Mouse (Mus musculus) heart, postnatal 25 days (tissue): Measurements from ENCODE around the gene Sox18. TPM values are rescaled to one million over a fixed set of nuclear protein-coding genes. Genes with fewer than 3 reads are reported as not detected.

Source experiments
- DNase-seq: peaks from one replicate; pipeline ENCODE4 v3.0.0; 2022; ENCODE audit warnings: low spot score
- intact Hi-C: fragments of 180-260 bp; cut with DNase I; formaldehyde crosslinking; loops from one replicate; pipeline ENCODE4 v1.15.1; 2025
- total RNA-seq, 2 experiments: library from RNA; stranded (reverse); gene quantifications; 2 replicates each; pipeline ENCODE4 v1.2.3; 2021

Sox18 gene
- total RNA-seq, 2 experiments from 2014 or later, result 40.2 to 56.9 TPM

GRCm38 (mm10) chr2:181657441-181657840, 14.0 kb downstream of the Sox18 start:
- no peak for DNase-seq
- intact Hi-C loops, result no loop called here

- intact Hi-C loops, result no loop called here
- no peak for DNase-seq
Measured at GRCm38 (mm10) chr2:181656734-181657133, 14.7 kb downstream of the Sox18 start, which contains the start of gene Gm29797. Gene Gm29797, plus strand, starts transcription at chr2:181657034.

- no peak for DNase-seq
- intact Hi-C loops, result no loop called here
Measured at GRCm38 (mm10) chr2:181653523-181653922, 17.9 kb downstream of the Sox18 start.

GRCm38 (mm10) chr2:181653065-181653464, 18.4 kb downstream of the Sox18 start:
- intact Hi-C loops, result no loop called here
- no peak for DNase-seq

- intact Hi-C loops, result no loop called here
- no peak for DNase-seq
Measured at GRCm38 (mm10) chr2:181648926-181649325, 22.5 kb downstream of the Sox18 start.

- intact Hi-C loops, result no loop called here
- DNase-seq, result no peak
Measured at GRCm38 (mm10) chr2:181646626-181647472, 24.6 kb downstream of the Sox18 start.

- intact Hi-C loops, result no loop called here
- DNase-seq, result no peak
Measured at GRCm38 (mm10) chr2:181645666-181646065, 25.8 kb downstream of the Sox18 start.

- no peak for DNase-seq
- intact Hi-C loops, result no loop called here
Measured at GRCm38 (mm10) chr2:181644361-181644760, 27.1 kb downstream of the Sox18 start.

GRCm38 (mm10) chr2:181635865-181636264, 35.6 kb downstream of the Sox18 start:
- no peak for DNase-seq
- intact Hi-C loops, result no loop called here

- intact Hi-C loops, result no loop called here
- no peak for DNase-seq
Measured at GRCm38 (mm10) chr2:181632624-181633023, 38.8 kb downstream of the Sox18 start.

- intact Hi-C loops, result loop anchor here (10.0 kb wide), 1 partner anchor 236 kb away; the partner anchor contains the start of gene Polr3k
- DNase-seq, result no peak
Measured at GRCm38 (mm10) chr2:181628471-181628870, 43.0 kb downstream of the Sox18 start.

- DNase-seq, result no peak
- intact Hi-C loops, result loop anchor here (2.0 to 10.0 kb wide), 2 partner anchors 55 to 241 kb away; partner anchors contain the start of gene Polr3k
Measured at GRCm38 (mm10) chr2:181623401-181623800, 48.0 kb downstream of the Sox18 start.

Other genes with a start within 250 kb of the Sox18 start
- gene Zbtb46, start 212.2 kb downstream of the Sox18 start, total RNA-seq, result 10 to 100 TPM; 10.1 to 14.2 TPM
- not detected for gene Abhd16b, start 178.4 kb downstream of the Sox18 start, total RNA-seq
- 10 to 100 TPM; 59.7 to 66.0 TPM for gene Tpd52l2, start 174.5 kb downstream of the Sox18 start, total RNA-seq
- 10 to 100 TPM; 65.4 to 67.8 TPM for gene Dnajc5, start 151.2 kb downstream of the Sox18 start, total RNA-seq
- gene Uckl1, start 86.7 kb downstream of the Sox18 start, total RNA-seq, result 10 to 100 TPM; 39.0 to 46.7 TPM
- gene Prpf6, start 79.8 kb downstream of the Sox18 start, total RNA-seq, result 10 to 100 TPM; 29.2 to 32.7 TPM
- 10 to 100 TPM; 18.3 to 18.7 TPM for gene Zfp512b, start 78.8 kb downstream of the Sox18 start, total RNA-seq
- 1 to 10 TPM; 1.2 to 1.4 TPM for gene Samd10, start 72.4 kb downstream of the Sox18 start, total RNA-seq
- gene Gm29797, start 14.6 kb downstream of the Sox18 start, total RNA-seq, result not detected
- 1 to 10 TPM; 5.8 to 6.4 TPM for gene Tcea2, start 8.7 kb upstream of the Sox18 start, total RNA-seq
- 1 to 10 TPM; 5.8 to 7.7 TPM for gene Rgs19, start 22.3 kb upstream of the Sox18 start, total RNA-seq
- gene Lkaaear1, start 26.8 kb upstream of the Sox18 start, total RNA-seq, result not detected
- not detected for gene Oprl1, start 43.4 kb upstream of the Sox18 start, total RNA-seq
- not detected for gene Myt1, start 91.7 kb upstream of the Sox18 start, total RNA-seq
- 10 to 100 TPM; 47.1 to 58.6 TPM for gene Pcmtd2, start 166.2 kb upstream of the Sox18 start, total RNA-seq
- gene Polr3k, start 192.7 kb upstream of the Sox18 start, total RNA-seq, result 10 to 100 TPM; 11.3 to 11.9 TPM